Mouse (Mus musculus) limb, embryonic 10.5 days (tissue): Measurements from ENCODE around the gene Olfr576. TPM values are rescaled to one million over a fixed set of nuclear protein-coding genes. Genes with fewer than 3 reads are reported as not detected.

Experiments
- DNase-seq: peaks from one replicate; pipeline ENCODE4 v3.0.0-alpha.2; 2017; ENCODE audit warnings: low spot score
- H3K27ac ChIP-seq: fragments of 300-500 bp; sonication (generic); 2 replicates; pipeline ENCODE4 v1.5.1; 2016; ENCODE audit warnings: mild to moderate bottlenecking
- H3K27me3 ChIP-seq: fragments of 300-500 bp; sonication (generic); 2 replicates; pipeline ENCODE4 v1.6.1; 2016; ENCODE audit warnings: low read depth, mild to moderate bottlenecking; ENCODE audit not compliant: poor library complexity, severe bottlenecking
- H3K36me3 ChIP-seq: fragments of 300-500 bp; sonication (generic); 2 replicates; pipeline ENCODE4 v1.6.1; 2016; ENCODE audit warnings: mild to moderate bottlenecking, moderate library complexity
- H3K4me1 ChIP-seq: fragments of 300-500 bp; sonication (generic); 2 replicates; pipeline ENCODE4 v1.6.1; 2016
- H3K4me3 ChIP-seq: fragments of 300-500 bp; sonication (generic); 2 replicates; pipeline ENCODE4 v1.5.1; 2016; ENCODE audit warnings: mild to moderate bottlenecking, moderate library complexity
- H3K9me3 ChIP-seq: fragments of 300-500 bp; sonication (generic); replicated peaks from 2 replicates; pipeline ENCODE4 v1.6.1; 2016; ENCODE audit warnings: mild to moderate bottlenecking
- WGBS: fragments of 180-500 bp; shearing (Covaris S2); methylation state at CpG from one replicate; pipeline ENCODE4 v1.1.7; 2016; 5-methylcytosine and 5-hydroxymethylcytosine counted together
- polyA plus RNA-seq: library from polyadenylated mRNA; unstranded; fragments of >200 nt; fragmentation: Nextera tagmentation; extraction: Ambion mirVana; gene quantifications from 2 replicates; pipeline ENCODE4 v1.2.1, GENCODE M21; 2016

The Olfr576 gene
- polyA plus RNA-seq, 1 experiment from 2014 or later, result not detected

GRCm38 (mm10) chr7:102974399-102974798 is 11.9 kb downstream of the Olfr576 start:
- Histone ChIP-seq H3K27me3 (no peaks in the 10 kb centered on the region), H3K4me1 (no peaks in the 10 kb centered on the region), H3K27ac (no peak overlapping the region), H3K36me3 (no peaks in the 10 kb centered on the region), H3K9me3 (no peaks in the 10 kb centered on the region), H3K4me3 (no peak overlapping the region)
- DNase-seq, result no peak
- 65% methylated on average over 1 of the region's 1 CpGs for WGBS

GRCm38 (mm10) chr7:102975843-102976242 is 13.4 kb downstream of the Olfr576 start, which contains the start of gene Olfr577:
Gene Olfr577 (minus strand): TSS chr7:102975943.
- no peaks in the 10 kb centered on the region for H3K36me3 ChIP-seq
- no peaks in the 10 kb centered on the region for H3K9me3 ChIP-seq
- no peaks in the 10 kb centered on the region for H3K27me3 ChIP-seq
- no peak within 1 kb of the TSS for H3K27ac ChIP-seq
- 89% methylated on average over 2 of the region's 2 CpGs for WGBS
- H3K4me3 ChIP-seq, result no peak within 1 kb of the TSS
- DNase-seq, result no peak
- no peaks in the 10 kb centered on the region for H3K4me1 ChIP-seq

- no peaks in the 10 kb centered on the region for H3K4me1 ChIP-seq
- WGBS, result 77% methylated on average over 3 of the region's 3 CpGs
- no peak for DNase-seq
- no peaks in the 10 kb centered on the region for H3K9me3 ChIP-seq
- no peak within 1 kb of the TSS for H3K4me3 ChIP-seq
- H3K36me3 ChIP-seq, result no peaks in the 10 kb centered on the region
- no peaks in the 10 kb centered on the region for H3K27me3 ChIP-seq
- no peak within 1 kb of the TSS for H3K27ac ChIP-seq
Measured at GRCm38 (mm10) chr7:102989224-102989623, 26.8 kb downstream of the Olfr576 start, which contains the start of gene Olfr578. Gene Olfr578 (minus strand): TSS chr7:102989324.

Other genes starting within 250 kb of the Olfr576 start
- not detected in 2 replicates for gene Olfr33, start 243.6 kb upstream of the Olfr576 start, polyA plus RNA-seq
- gene Olfr559, start 235.2 kb upstream of the Olfr576 start, polyA plus RNA-seq, result not detected in 2 replicates
- gene Olfr560, start 203.3 kb upstream of the Olfr576 start, polyA plus RNA-seq, result not detected in 2 replicates
- not detected in 2 replicates for gene Olfr78, start 203.2 kb upstream of the Olfr576 start, polyA plus RNA-seq
- gene Olfr561, start 191.4 kb upstream of the Olfr576 start, polyA plus RNA-seq, result not detected in 2 replicates
- not detected in 2 replicates for gene Olfr564, start 159.2 kb upstream of the Olfr576 start, polyA plus RNA-seq
- not detected in 2 replicates for gene Olfr566, start 103.9 kb upstream of the Olfr576 start, polyA plus RNA-seq
- not detected in 2 replicates for gene Olfr568, start 85.5 kb upstream of the Olfr576 start, polyA plus RNA-seq
- not detected in 2 replicates for gene Olfr569, start 71.8 kb upstream of the Olfr576 start, polyA plus RNA-seq
- gene Olfr570, start 68.1 kb upstream of the Olfr576 start, polyA plus RNA-seq, result not detected in 2 replicates
- gene Olfr571, start 45.1 kb upstream of the Olfr576 start, polyA plus RNA-seq, result not detected in 2 replicates
- not detected in 2 replicates for gene Olfr572, start 38.3 kb upstream of the Olfr576 start, polyA plus RNA-seq
- gene Olfr573-ps1, start 20.1 kb upstream of the Olfr576 start, polyA plus RNA-seq, result not detected in 2 replicates
- gene Olfr574, start 14.2 kb upstream of the Olfr576 start, polyA plus RNA-seq, result not detected in 2 replicates
- not detected in 2 replicates for gene Olfr575, start 3.9 kb upstream of the Olfr576 start, polyA plus RNA-seq
- not detected in 2 replicates for gene Olfr577, start 13.3 kb downstream of the Olfr576 start, polyA plus RNA-seq
- gene Olfr578, start 26.7 kb downstream of the Olfr576 start, polyA plus RNA-seq, result not detected in 2 replicates
- not detected in 2 replicates for gene Olfr582, start 75.4 kb downstream of the Olfr576 start, polyA plus RNA-seq
- not detected in 2 replicates for gene Olfr583, start 88.6 kb downstream of the Olfr576 start, polyA plus RNA-seq
- not detected in 2 replicates for gene Olfr584, start 119.2 kb downstream of the Olfr576 start, polyA plus RNA-seq
- gene Olfr585, start 135.1 kb downstream of the Olfr576 start, polyA plus RNA-seq, result not detected in 2 replicates
- not detected in 2 replicates for gene Olfr586, start 163.0 kb downstream of the Olfr576 start, polyA plus RNA-seq
- gene Olfr588-ps1, start 178.2 kb downstream of the Olfr576 start, polyA plus RNA-seq, result not detected in 2 replicates
- not detected in 2 replicates for gene Olfr589, start 193.7 kb downstream of the Olfr576 start, polyA plus RNA-seq
- gene Olfr591, start 215.7 kb downstream of the Olfr576 start, polyA plus RNA-seq, result not detected in 2 replicates
- not detected in 2 replicates for gene Olfr592, start 222.1 kb downstream of the Olfr576 start, polyA plus RNA-seq
- gene Olfr593, start 249.2 kb downstream of the Olfr576 start, polyA plus RNA-seq, result not detected in 2 replicates